Mouse (Mus musculus): ENCODE results near the gene Runx3.

Runx3 gene

DNA sequence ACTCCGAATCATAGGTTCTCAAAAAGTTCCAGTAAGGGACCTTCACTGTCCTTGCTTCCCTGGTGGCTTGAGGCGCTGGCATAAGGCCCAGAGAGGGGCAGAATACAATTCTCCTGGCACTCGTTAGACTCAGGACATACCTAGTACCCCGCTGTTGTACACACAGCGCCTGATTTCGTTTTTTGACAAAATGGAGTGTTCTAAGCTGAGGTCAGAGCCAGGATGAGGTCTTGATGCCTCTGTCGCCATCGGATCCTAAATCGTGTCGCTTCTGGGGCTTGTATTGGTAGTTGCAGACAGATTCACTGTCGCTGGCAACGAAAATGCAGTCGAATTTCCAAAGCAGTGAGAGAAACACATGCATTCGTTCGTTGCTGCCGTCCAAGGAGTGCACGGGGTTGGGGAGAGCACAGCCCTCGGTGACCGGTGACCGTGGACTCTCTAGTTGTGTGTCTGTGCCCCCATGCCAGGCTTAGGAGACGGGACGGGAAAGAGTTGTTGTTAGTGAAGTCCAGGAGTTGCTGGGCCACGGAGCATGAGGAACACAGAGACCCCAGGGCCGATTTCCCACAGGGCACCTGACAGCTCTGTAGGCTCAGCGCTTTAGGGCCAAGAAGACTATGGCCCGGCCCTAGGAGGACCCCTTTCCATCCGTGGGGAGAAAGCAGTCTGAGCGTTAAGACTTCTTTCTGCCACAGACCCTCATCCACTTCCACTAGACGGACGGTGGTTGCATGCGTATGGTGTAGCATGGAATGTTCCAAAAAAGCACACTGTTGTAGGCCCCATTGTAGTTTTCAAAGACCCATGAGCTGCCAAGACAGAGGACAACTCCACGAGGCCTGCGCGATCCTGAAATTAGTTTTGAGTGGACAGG, 30.9 kb downstream of the Runx3 start:
- DNase-seq (ENCODE audit: low spot score): no peak

DNA sequence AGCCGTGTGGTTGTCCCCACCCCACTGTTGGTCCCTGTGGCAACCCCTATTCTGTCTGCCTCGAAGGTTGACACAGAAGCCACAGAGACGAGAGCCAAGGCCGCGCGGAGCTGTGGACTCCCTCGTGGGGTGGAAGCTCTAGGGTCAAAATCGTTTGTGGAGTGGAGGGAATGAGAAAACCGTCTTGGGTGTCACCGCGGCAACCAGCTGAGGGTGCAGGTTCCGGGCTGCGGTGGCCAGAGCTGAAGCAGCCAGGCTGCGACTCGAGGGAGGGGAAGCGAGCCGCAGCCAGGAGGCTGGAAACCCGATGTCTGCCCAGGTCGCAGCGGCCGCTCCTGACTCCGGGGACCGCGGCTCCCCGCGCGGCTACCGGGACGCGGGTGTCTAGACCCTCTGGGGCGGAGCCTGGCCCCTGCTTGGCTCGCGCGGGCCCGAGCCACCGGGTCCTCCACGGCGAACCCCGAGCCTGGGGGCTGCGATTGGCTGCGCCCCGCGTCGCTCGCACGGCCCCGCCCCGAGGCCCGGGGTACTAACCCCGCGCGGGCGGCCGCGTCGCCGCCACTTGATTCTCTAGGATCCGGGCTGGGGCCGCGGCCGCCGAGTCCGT, 31.6 kb downstream of the Runx3 start:
- no peak for DNase-seq (ENCODE audit: low spot score)

DNA sequence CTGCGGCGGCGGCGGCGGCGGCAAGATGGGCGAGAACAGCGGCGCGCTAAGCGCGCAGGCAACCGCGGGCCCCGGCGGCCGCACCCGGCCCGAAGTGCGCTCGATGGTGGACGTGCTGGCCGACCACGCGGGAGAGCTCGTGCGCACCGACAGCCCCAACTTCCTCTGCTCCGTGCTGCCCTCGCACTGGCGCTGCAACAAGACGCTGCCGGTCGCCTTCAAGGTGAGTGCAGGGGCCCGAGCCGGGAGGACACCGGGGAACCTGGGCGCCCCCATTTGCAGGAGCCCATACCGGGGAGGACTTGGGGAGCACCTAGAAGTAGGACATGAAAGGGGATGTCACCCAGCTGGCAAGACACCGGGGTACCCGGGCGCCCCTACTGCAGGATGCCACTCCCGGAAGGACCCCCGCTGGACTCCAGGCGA, 32.4 kb downstream of the Runx3 start:
- no peak for DNase-seq (ENCODE audit: low spot score)

DNA sequence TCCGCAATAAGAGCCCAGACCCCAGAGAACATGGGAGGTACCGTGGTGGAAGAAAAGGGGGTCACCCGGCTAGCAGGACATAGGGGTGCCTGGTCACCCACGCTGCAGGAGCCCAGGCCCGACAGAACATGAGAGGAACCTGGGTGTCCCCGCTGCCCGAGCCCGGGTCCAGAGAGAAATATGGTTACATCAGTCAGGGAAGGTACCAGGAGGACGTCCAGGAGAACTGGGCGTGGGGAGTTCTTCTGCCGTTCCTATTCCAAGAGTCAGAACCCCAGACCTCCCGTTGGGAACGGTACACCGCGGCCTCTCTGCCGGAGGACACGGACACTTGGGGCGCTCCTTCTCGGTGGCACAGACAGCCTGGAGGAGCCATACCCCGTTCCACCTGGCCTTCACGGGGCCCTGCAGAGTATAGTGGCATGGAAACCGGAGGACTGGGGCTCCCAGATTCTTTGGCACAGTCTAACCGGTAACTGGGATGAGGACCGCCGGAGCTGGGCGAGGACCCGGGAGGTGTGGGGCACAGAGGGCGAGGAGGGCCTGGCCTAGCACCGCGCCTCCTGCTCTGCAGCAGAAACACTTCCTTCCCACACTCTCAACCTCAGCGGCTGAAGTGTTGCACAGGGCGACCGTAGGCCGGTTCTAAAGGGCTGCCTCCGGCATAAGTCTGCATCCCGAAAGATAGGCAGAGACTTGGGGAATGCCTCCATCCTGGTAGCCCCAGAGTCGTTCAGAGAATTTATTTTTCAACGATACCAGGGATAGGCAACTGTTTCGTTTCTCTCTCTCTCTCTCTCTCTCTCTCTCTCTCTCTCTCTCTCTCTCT, 33.0 kb downstream of the Runx3 start:
- DNase-seq (ENCODE audit: low spot score): no peak

DNA sequence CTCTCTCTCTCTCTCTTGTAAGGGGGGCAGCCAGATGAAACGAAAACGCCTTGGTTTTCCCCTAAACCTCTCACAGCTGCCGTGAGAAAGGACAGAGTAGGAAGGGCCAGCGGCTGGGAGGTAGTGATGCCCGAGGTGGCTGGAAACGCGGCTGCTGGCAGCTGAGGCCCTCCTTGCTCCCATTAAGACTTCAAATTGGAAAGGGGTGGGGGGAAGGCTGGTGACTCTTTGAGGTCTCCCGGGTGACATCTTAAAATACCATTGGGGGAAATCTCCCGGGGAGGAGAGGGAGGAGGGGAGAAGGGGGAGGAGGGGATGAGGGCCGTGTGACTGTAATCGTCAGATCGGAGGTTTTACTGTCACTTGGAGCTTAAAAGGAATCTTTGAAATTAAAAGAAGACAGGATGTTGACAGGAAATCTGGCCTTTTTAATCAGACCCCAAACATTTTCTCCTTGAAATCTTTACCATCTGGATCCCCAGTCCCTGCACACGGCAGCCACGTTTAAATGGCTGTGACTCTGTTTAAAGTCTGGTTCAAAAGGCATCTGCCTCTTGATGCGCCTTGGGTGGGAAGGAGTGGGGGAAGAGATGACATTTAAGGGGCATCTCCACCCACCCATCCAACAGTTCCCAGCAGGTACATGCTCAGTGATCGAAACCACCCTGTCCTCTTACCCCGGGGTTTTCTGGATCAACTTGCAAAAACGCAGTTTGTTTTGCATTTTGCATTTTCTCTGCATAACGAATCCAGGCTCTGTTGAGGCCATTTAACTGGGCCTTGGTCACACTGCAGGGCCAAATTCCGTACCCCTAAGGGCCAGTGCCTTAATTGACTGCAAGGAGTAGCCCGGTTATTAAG, 33.9 kb downstream of the Runx3 start:
- DNase-seq (ENCODE audit: low spot score): no peak

DNA sequence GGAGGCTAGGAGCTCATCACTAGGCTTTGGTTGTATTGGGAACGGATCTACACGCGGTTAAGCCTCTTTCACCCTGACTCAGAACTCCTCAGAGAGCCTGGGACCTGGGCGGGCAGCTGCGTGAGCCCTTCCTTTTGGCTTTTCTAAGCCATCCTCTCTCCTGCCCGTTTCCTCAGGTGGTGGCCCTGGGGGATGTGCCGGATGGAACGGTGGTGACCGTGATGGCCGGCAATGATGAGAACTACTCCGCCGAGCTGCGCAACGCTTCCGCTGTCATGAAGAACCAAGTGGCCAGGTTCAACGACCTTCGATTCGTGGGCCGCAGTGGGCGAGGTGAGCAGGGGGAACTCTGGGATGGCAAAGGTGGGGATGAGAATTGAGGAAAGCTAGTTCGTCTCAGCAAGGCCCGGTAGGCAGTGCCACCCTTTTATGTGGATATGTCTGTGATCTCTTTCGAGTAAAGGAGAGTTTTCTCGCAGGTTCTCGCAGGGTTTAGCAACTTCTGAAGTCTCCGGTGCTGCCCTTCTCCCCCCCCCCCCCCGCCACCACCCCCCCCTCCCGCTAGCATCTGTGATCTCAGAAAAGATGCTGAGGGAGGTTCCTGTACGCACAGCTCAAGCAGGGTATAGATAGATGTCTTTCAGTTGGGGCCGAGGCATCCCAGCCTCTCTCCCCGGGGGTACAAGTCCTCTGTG, 34.8 kb downstream of the Runx3 start:
- DNase-seq (ENCODE audit: low spot score): no peak

DNA sequence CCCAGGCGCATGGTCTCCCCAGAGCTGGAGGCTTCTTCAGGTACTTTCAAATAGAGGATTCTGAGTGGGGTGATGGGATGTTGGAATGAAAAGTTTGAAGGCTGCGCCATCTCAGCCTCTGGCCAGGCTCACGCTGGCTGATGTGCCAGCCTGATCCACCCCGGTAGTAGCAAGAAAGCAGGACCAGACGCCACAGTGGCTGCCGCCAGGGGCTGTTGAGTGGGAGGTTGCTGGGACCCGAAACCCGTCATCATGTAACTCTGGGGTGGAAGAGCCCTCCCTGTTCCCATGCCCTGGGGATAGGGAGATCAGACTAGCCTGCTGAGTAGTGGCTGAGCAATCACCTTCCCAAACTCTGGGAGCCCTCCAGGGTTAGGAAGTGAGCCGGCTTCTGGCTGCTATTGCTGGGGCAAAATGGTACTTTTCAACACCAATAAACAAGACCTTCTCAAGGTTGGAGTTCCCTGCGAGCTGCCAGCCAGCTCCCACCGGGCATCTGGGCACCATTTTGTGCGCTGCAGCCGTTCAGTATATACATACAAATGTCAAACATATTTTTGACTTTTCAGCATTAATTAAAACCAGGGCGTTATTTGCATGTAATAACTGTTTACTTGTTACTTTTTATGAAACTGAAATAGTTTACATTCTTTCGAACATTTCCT, 35.5 kb downstream of the Runx3 start:
- no peak for DNase-seq (ENCODE audit: low spot score)

DNA sequence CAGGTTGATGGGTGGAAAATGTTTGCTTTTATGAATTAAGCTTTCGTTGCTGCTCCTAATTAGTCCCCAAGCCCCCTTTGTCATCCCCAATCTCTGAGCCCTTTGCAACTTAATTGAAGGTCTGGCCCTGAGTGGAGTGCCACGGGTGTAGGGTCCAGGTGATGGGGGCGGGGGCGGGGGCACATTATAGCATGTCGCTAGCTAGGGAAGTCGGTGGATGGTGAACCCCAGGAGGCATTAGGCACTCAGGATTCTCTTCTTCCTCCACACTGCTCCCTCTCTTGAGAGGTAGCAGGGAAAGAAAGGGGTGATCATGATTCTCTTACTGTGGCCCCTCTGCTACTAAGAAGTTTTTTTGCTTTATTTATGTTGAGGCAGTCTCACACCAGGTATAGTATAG, 36.1 kb downstream of the Runx3 start:
- no peak for DNase-seq (ENCODE audit: low spot score)

DNA sequence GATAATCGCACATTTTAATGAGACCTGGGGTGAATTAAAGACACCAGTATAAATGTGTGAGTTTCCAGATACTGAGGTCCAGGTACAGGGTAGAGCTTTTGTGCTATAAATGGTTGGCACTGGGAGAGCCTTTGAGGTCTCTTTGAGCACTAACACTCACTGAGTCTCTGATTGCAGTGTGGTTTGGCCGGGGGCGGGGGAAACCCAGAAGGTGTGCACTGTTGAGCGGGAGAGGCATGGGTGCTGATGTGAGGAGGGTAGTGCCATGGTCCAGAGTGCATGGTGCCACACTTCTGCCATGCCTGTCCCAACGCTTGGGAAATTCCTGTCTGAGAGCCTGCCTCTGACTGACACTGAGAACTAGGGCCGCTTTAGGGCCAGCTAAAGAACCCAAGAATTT, 36.9 kb downstream of the Runx3 start:
- no peak for DNase-seq (ENCODE audit: low spot score)

DNA sequence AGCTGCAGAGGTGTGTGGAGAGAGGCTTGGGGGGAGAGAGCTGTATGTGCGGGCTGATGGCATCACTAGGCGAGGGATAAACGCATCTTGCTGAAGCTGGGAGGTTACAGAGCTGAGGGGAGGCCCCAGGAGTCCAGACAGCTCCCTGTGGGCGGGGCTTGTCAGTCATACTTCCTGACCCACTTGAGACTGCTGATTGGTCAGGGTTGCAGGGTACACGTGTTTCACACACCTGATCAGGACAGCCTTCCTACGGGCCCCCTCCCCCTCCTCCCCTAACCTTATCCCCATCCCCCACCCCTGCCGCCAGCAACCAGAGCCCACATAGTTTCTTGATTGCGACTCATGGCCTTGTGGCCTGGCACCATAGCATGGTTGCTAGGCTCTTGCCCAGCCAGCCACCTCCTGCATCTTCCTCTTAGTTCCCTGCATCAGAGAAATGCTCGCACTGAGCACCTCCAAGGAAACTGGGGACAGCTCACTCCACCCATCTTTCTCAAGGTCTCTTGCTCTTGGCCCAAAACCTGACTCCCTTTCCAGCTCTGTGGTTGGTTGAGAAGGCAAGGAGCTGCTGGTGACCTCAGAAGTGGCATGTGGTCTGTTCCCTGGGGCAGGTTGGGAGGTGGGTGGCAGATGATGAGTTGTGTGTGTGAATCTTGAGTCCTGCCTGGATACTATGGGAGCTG, 38.4 kb downstream of the Runx3 start:
- no peak for DNase-seq (ENCODE audit: low spot score)

DNA sequence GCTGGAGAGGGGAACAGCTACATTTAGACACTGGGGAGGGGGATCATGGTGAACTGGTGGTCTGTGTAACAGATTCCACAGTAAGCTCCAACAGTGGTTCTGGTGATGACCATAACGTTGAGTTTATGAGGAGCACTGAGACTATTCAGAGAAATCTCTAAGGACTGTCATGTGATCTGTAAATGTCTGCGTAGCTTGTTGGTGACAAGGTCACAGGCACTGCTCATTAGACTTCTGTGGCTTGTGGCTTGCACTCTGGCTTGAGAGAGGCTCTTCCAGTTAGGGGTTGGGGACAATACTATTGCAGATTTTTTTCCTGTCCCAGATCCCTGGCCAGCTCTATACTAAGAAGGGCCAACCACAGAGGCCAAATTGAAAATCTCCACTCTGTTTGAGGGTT, 39.2 kb downstream of the Runx3 start:
- DNase-seq (ENCODE audit: low spot score): no peak

DNA sequence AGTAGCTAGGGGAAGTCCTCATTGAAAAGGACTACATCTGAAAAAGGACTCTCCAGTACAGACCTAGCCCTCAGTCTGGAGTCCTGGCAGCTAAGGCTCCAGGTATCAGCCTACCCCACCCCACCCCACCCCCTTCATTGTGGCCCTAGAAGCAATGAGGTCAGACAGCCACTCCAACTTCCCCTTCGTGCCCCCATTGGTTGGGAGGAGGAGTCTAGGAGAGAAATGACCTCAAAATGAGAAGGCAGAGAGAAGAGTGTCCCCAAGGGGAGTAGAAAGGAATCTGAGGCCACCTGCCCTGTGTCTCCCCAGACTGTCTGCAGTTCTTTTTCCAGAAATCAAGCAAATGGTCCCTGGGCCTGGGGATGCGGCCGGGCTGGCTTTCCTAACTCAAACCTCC, 39.7 kb downstream of the Runx3 start:
- no peak for DNase-seq (ENCODE audit: low spot score)

DNA sequence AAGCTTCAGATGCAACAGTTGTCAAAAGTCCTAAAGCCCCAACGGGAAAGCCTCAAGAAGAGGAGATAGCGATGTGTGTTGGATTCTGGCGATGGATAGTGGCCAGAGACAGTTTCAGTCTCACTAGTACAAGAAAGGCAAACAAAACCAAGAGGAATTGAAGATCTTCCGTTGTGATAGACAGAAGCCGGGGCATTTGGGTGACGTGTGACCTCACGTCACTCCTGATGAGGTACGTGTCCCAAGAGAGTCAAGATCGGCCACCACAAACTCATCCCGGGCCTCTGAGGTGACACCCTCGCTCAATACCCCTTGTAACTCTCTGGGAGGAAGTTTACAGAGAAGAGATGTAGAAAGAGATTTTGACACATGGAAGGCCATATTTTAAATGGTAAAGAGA, 41.0 kb downstream of the Runx3 start:
- no peak for DNase-seq (ENCODE audit: low spot score)

DNA sequence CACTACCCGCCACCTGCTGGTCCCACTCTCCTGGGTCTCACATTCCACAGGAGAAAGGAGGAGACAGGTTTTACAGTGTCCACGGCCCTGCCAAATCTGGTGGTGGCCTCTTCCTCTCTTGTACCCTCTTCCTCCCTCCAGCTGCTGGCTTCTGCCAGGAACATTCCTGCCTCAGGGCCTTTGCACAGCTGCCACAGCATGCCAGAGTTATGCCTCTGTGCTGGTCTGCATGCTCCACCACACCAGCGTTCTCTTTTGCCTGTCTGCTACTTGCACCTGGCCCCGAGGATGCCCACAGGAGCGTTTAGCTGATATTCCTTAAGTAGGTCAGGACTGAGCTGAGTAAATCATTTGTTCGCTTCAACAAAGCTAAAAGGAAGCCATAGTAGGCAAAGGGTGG, 45.3 kb downstream of the Runx3 start:
- DNase-seq (ENCODE audit: low spot score): no peak

DNA sequence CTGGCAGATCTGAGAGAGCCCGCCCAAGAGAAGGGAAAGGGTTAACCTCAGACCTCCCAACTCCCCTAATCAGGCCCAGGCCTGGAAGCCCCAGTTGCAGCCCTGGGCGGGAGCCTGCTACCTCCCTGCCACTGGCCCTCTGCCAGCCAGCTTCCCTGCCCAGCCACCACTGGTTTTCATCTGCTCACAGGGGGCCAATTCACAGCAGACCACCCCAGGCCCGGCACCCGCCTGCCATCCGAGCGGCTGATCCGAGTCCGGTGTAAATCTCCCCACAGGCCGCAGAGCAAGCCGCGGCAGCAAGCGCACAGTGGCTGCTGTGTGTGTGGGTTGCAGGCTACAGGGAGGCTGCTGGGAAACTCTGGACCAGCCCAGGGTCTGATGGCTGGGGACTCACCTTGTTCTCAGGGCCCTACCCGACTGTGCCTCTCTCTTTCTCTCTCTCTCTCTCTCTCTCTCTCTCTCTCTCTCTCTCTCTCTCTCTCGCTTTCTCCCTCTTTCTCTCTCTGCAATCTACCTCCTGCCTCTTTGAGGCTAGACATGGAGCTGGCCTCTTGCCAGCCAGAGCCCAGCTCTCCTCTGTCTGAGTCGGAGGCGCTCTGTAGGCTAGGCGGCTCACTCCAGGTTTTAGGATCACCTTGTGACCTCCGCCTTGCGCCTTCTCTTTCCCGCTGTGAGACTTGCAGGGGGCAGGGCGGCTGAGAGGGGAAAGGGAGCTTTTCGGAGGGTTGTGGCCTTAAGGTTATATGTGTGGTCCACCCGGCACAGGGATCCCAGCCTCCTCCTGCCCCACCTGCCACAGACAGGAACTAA, 46.2 kb downstream of the Runx3 start:
- DNase-seq (ENCODE audit: low spot score): no peak

DNA sequence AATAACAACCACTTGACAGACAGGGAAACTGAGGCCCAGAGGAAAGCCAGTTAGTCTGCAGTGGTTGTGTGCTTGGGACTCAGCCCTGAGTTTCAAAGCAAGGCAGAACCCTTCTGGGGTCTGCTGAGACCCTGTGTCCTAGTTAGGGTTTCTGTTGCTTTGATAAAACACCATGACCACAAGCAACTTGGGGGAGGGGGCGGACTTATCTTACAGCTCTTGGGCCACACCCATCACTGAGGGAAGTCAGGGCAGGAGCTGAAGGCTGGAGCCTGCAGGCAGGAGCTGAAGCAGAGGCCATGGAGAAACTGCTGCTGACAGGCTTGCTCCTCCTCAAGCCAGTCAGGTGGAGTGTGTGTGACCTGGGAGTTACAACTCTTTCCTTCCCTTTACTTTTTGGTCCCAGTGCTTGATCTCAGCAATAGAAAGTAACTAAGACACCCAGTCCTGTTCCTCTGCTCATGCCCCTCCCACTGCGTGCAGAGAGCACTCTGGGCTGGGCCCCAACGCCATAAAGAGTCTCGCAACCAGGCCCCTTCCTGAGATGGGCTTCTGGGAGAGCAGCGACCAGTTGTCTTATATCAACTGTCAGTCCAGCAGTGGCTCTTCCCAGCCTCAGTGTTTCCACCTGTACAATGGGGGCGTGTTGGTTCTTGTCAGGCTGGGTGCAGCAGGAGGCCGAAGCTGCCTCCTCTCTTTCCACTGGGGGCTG, 47.5 kb downstream of the Runx3 start:
- DNase-seq (ENCODE audit: low spot score): no peak

DNA sequence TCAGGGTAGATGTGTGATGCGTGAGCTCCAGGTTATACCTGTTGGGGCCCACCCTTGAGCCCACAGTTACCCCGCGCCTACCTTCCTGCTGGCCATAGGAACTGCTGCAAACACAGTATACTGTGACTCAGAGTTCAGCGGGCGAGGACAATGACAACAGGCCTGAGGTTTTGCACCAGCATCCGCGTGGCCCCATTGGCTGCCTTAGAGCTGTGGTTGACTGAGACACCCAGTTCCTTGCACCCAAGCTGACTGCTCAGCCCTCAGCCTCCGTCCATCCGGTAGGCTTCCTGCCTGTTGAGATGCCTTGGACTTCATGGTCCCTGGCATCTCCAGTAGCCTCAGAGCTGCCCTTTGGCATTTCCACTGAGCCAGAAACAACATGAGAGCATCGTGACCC, 48.6 kb downstream of the Runx3 start:
- no peak for DNase-seq (ENCODE audit: low spot score)

DNA sequence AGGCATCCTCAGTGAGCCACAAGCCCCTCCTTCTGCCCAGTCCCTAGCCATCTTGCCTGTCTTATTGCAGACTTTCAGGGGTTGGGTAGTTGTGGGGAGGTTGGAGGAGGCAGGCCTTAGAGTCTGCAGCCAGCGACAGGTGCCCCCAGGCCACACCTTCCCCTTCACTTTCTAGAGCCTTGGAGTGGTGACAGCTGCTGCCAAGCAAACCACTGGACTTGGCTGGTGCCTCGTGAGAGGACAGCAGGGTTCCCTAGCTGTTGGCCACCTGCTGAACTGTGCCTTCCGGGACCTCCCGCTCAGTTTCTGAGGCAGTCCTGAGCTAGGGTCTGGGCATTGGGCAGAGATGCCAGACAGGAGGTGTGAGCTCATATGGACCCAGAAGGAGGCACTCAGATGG, 49.0 kb downstream of the Runx3 start:
- DNase-seq (ENCODE audit: low spot score): no peak
